Mouse (Mus musculus): ENCODE measurements around the gene Cd96.
"Not testable (repeated sequence)": the region's sequence is repeated elsewhere in the genome, so short reads cannot be mapped to it uniquely, and the experiment has no call there.

The Cd96 gene

DNA sequence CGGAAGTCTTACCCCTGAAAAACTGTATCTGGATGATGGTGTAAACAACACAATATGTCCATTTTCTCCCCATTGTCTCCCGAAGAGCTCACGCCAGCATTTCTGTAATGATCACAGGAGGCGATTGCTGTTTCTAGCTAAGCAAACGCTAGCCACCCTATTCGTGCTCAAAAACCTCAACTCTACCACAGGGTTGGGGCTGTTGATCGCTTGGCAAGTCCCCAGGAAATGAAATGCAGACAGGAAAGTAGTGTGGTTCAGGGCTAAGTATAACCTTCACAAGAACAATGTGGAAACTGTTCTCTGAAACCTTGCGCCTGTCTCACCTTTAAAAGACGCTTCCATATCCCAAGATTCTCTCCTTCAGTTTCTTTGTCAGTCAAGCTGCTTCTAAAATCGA, at the start of gene Cd96:
Gene Cd96 (minus strand): TSS at position 232 of the 400 bp plus-strand sequence.
- DNase-seq (ENCODE audit: low spot score in 2 of 2): no peak

- no peak for DNase-seq (ENCODE audit: low spot score in 2 of 2)
Observed at GRCm38 (mm10) chr16:46166971-46167370, 46.9 kb upstream of the Cd96 start.

- DNase-seq (ENCODE audit: low spot score in 2 of 2): no peak
Observed at GRCm38 (mm10) chr16:46165305-46165704, 45.3 kb upstream of the Cd96 start.

GRCm38 (mm10) chr16:46154832-46155231, 34.8 kb upstream of the Cd96 start, which contains the start of gene Gm4737:
TSS of gene Gm4737 (minus strand) at chr16:46155077.
- DNase-seq (ENCODE audit: low spot score in 2 of 2): not testable (repeated sequence)

GRCm38 (mm10) chr16:46151141-46151540, 31.1 kb upstream of the Cd96 start:
- no peak for DNase-seq (ENCODE audit: low spot score in 2 of 2)

- DNase-seq (ENCODE audit: low spot score in 2 of 2): no peak
Observed at GRCm38 (mm10) chr16:46148661-46149341, 28.8 kb upstream of the Cd96 start.

GRCm38 (mm10) chr16:46146962-46147361, 26.9 kb upstream of the Cd96 start:
- no peak for DNase-seq (ENCODE audit: low spot score in 2 of 2)

DNA sequence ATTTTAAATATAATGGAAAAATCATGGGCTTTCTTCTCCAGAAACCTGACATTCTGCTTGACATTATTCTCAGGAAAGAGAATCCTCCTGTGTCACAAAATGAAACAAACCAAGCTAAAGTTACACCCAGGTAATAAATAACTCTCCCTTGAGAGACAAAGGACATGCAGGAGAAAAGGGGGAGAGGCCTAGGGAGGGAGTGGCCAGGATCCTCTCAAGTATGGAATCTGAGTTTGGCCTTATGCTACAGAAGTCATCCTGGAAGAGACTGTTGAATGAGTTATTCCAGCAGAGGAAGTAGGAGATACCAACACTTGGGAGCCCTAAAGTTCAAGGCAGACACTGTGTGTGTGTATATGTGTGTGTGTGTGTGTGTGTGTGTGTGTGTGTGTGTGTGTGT, 2.2 kb upstream of the Cd96 start:
- no peak for DNase-seq (ENCODE audit: low spot score in 2 of 2)

DNA sequence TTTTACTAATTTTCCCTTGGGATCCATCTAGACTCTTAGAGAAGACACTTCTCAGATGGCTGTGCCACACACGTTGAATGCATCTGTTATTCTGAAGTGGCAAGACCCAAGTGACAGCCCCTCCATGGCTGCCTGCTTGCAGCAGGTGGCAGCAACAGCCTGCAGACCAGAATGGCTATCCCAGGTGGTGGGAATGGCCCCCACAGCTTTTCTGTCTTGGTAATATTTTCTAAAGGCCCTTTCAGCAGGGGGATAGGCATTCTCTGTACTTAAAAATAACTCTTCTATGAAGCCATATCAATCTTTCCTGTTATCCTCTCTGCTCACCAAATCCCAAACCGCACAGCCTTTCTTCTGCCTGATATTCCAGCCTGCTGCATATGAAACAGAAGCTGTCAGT, 1.4 kb upstream of the Cd96 start:
- DNase-seq (ENCODE audit: low spot score in 2 of 2): peak; percentile 28 to 30

DNA sequence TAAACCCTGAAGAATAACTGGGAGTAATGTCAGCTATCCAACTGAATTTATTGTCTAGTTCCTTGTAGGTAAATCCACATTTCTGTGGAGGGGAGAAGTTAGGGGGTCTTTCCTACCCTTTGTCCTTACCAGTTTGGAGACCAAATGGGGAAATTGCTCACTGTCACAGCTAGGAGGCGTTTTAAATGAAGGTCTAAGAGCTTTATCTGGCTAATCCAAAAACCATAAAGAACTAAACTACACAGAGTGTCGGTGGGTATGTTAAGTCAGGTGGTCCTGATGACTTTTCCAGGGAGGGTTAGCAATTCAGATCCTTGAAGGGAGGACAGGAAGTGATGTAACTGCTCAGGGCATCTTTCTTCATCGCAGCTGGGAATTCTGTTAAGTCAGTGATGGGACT, 556 bp upstream of the Cd96 start:
- DNase-seq (ENCODE audit: low spot score in 2 of 2): no peak

DNA sequence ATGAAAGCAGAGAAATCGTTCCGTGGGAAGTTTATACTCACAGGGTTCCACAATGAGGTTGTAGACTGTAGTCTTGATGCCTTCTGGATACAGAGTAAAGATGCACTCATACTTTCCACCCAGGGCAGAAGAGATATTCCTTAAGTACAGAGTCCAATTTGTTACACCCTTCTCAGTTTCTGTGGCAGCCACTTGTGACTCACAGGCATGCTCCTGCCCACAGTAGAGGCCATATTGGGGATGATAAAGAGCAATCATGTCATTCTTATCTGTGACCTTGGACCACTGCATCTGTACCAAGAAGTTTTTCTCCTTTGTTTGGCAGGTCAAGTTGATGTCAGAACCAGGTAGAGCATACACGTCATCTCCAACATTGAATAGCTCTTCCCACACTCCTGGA, 2.4 kb downstream of the Cd96 start:
- no peak for DNase-seq (ENCODE audit: low spot score in 2 of 2)

- no peak for DNase-seq (ENCODE audit: low spot score in 2 of 2)
Observed at GRCm38 (mm10) chr16:46114727-46115126, 5.3 kb downstream of the Cd96 start.

DNA sequence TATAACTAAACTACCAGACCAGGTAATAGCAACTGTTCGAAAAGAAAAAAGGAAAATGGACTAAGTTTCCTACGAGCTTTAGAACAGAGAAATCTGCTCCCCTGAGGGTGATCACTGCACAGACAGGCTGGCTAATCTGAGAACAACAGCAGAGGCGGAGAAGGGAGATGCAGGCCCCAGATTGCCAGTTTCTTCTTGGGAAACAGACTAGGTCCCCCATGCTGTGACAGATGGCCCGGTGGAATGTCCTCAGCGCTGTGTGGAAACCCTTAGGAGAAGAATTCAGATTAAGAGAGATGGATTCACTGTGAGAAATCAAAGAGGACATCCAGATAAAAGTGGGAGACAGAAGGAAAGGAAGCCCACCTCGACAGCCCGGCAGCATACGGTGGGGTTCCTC, 10.5 kb downstream of the Cd96 start:
- no peak for DNase-seq (ENCODE audit: low spot score in 2 of 2)

DNA sequence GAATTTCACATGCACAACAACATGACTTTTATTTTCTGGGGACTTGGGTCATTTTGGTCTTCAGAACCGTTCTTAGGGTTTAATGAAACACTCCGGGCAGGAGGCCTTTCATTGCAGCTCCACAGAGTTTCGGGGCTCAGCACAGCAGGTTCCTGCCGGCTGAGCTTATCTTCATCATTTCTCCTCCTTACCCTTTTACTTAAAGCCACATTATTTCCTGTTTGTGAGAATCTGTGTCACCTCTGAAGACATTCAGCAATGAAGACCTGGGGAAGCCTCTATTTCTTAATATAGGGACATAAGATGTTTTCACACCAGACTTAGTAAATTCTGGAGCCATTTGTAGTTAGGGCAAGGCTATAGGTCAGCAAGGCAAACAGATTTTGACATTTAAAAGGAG, 12.6 kb downstream of the Cd96 start:
- no peak for DNase-seq (ENCODE audit: low spot score in 2 of 2)

DNA sequence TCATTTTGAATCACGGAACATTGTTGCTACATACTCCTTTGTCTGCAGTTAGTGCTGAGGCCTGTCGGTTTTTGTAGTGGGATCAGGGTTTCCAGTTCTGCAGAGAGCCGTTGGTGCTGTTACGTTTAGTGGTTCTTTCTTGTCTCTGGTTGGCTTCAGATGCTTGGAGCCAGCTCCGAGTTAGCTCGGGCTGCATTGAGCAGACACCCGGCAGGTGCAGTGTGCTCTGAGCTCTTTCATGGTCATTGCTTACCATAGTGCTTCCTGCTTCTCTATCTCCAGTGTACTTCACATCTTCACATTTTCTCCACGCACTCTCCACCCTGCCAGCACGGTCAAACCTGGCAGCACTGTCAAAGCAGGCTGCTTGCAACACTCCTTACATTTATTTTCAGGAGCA, 15.6 kb downstream of the Cd96 start:
- no peak for DNase-seq (ENCODE audit: low spot score in 2 of 2)

DNA sequence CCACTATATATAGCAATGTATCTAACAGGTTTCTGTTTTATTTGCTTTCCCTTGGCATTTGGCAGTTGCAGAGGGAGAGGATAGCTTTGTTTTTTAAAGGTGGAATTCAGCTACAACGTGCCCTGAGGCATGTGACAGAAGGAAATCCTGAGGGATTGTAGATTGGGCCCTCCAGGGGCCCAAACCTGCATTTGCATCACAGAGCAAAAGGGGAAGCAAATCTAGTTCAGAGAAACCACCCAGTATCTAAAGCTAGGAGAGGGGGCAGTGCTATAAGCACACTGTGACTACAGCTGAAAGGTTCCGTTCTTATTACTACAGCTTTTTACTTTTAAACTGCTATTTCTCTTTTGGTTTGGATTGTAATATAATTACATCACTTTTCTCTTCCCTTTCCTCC, 18.3 kb downstream of the Cd96 start:
- no peak for DNase-seq (ENCODE audit: low spot score in 2 of 2)

GRCm38 (mm10) chr16:46100286-46100685, 19.8 kb downstream of the Cd96 start:
- DNase-seq (ENCODE audit: low spot score in 2 of 2): no peak

DNA sequence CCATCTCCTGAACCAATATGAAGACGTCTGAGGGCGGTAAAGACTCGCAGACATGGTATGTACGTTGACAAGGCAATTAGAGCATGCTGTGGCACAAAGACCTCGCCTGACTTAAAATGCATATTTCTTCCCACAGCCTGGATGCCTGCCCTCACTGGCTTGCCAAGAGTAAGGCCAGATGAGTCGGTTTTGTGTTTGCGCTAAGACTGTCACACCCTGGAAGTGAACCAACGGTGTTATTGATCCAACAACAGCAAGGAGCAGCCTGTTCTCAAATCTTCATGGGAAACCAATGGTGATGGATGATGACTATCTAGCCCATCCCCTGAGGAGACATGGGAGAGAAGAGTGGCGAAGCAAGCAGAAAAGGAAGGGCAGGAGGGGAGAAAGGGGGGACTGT, 22.6 kb downstream of the Cd96 start:
- no peak for DNase-seq (ENCODE audit: low spot score in 2 of 2)

GRCm38 (mm10) chr16:46094478-46094877, 25.6 kb downstream of the Cd96 start:
- DNase-seq (ENCODE audit: low spot score in 2 of 2): peak; percentile 8 to 14

DNA sequence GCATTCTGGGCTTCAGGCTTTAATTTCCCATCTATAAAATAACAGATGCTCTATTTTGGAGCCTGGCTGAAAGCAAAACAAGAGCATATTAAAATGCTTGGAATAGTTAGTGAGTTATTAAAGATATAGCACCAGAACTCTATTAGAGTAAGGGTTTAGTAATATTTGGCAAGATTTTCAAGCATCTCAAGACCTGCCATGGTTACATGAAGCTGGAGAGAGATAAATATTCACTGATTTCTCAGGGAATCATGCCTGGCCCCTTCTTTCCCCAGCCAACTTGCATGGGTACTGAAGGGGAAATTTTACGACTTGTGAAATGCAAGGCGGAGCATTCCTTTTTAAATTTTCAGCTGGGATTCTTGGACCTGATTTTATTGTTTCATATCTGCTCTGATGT, 27.1 kb downstream of the Cd96 start:
- no peak for DNase-seq (ENCODE audit: low spot score in 2 of 2)

DNA sequence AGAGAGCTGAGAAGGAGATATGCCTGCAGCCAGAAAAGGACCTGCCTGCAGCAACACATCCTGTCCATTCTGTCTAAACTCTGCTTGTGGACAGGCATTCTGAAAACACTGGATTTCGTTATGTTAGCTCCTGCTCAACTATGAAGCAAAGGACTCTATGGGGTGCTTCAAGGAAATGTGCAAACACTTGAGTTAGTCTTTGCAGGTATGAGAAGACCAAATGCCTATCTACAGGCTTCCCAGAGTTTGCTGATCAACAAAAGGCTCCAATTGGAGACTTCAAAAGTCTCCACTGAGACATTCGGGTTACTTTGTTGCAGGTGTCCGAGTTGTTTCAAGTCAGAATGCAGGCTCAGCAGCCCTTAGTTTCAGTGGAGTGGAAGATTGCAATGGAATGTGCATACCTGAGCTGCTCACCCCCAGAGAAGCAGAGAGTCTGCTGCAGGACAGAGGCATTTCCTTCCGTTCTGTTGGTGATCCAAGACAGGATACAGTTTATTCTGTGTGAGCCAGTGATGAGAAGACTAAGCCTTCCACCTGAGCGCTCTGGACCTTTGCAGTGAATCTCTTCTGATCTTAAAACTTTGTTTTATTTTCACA, 33.1 kb downstream of the Cd96 start:
- no peak for DNase-seq (ENCODE audit: low spot score in 2 of 2)

DNA sequence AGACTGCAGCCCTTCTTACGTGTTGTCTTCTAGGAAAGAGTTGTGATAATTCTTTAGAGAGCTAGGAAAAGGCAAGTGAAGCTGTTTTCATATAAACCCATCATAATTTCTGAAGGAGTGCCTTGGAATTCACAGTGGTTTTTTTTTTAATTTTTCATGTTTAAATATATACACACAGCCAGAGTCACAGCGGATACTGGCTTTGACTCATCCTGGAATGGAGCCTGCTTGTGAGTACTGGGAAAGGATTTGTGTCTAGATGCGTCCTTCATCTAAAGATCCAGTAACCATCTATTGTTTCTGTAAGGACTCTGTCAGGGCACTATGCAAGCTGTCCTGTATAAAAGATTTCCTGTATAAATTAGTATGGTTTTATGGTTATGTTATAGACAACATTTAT, 52.1 kb downstream of the Cd96 start:
- DNase-seq (ENCODE audit: low spot score in 2 of 2): no peak

DNA sequence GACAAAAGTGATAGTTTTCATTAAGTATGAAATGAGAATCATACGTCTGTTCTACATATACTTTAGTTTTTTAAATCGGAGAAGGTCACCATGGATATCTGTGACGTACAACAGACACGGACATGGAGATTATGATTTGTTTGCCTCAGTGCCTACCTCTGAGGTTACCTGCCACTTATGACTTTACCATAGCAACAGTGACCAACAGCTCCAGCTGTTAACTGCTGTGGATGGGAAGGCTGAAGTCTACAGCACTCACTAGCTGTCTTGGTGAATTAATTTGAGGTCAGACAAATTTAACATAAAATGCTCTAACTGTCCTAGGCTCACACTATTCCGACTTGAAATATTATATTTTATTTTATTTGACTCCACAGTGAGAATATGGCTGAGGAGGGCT, 56.8 kb downstream of the Cd96 start:
- DNase-seq (ENCODE audit: low spot score in 2 of 2): no peak

DNA sequence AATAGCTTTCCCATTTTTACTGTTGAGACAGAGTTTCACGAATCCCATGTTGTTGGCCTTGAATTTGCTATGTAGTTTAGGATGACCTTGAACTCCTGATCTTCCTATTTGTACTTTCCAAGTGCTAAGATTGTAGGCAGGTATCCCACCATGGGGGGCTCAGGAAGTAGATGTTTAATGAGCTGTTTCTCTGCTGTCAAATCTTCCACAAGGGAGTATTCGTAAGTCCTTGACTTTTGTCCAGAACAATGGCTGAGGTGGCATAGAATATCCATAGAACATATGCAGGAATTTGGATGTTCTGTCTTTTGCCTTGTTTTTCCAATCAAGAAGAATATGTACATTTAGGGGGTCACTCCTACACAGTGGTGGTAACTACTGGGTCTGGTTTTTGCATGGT, 73.1 kb downstream of the Cd96 start:
- no peak for DNase-seq (ENCODE audit: low spot score in 2 of 2)
